Mouse (Mus musculus): Measurements from ENCODE around the gene Spata32. TPM values are rescaled to one million over a fixed set of nuclear protein-coding genes. Genes with fewer than 3 reads are reported as not detected.
A peak's percentile ranks its signal among the peaks of the same experiment; 100 is the strongest.

Gene Spata32
- total and polyA plus RNA-seq, 3 experiments: not detected

GRCm38 (mm10) chr11:103215355-103215754, 2.9 kb downstream of the Spata32 start:
- dilution Hi-C loops (cut with MboI; ENCODE audit: extremely low pct_ligation_motif_present, extremely low pct_unique_long_range_greater_than_20kb, low sequenced_read_pairs) (no loop called here), in situ Hi-C loops (cut with MboI; ENCODE audit: low pct_ligation_motif_present, low pct_unique_long_range_greater_than_20kb, low sequenced_read_pairs) (no loop called here)
- Histone ChIP-seq H3K4me3 (replicated peaks in 1 of 3; ENCODE audit: low read depth in 2 of 3, low read length in 2 of 3, poor library complexity in 1 of 3) (no peak overlapping the region), H3K27ac (ENCODE audit: insufficient read depth, low read depth) (no peak overlapping the region), H3K79me2 (replicated peaks; ENCODE audit: control insufficient read depth, extremely low read depth, insufficient read depth, poor library complexity, severe bottlenecking) (no peaks in the 10 kb centered on the region), H3K9ac (ENCODE audit: insufficient read depth, low read depth) (no peak overlapping the region), H3K36me3 (replicated peaks in 1 of 2; ENCODE audit: control insufficient read depth in 1 of 2, insufficient read depth in 1 of 2, low read length in 1 of 2) (peaks cover 12 to 16% of the 10 kb centered on the region in 2 experiments), H3K4me1 (ENCODE audit: control insufficient read depth in 1 of 2, insufficient read depth in 2 of 2) (no peaks in the 10 kb centered on the region), H3K4me2 (ENCODE audit: insufficient read depth, low read depth, poor library complexity, severe bottlenecking) (no peak overlapping the region), H3K27me3 (replicated peaks) (no peaks in the 10 kb centered on the region), H3K9me3 (replicated peaks; ENCODE audit: low read length) (peaks cover 10% of the 10 kb centered on the region)
- no peak for DNase-seq (ENCODE audit: extremely low read depth)
- no peak for TF ChIP-seq MEF2A (IDR thresholded peaks at IDR 0.05; ENCODE audit: borderline replicate concordance, low read depth, low read length)
- no peak for TF ChIP-seq ELF1 (IDR thresholded peaks at IDR 0.05; ENCODE audit: low read depth, low read length)
- no peak for TF ChIP-seq EP300 (IDR thresholded peaks at IDR 0.05; ENCODE audit: low read length)
- no peak for TF ChIP-seq MAFK (IDR thresholded peaks at IDR 0.05; ENCODE audit: insufficient replicate concordance, low read length)
- no peak for TF ChIP-seq ZKSCAN1 (IDR thresholded peaks at IDR 0.05; ENCODE audit: borderline replicate concordance, low read depth, low read length)
- TF ChIP-seq CTCF (conservative IDR thresholded peaks at IDR 0.05 in 1 of 2, IDR thresholded peaks at IDR 0.05 in 1 of 2; ENCODE audit: low read depth in 2 of 2, low read length in 2 of 2): no peak

- peaks cover 0 to 2% of the 10 kb centered on the region in 2 experiments for H3K36me3 ChIP-seq (replicated peaks in 1 of 2; ENCODE audit: control insufficient read depth in 1 of 2, insufficient read depth in 1 of 2, low read length in 1 of 2)
- H3K27ac ChIP-seq (ENCODE audit: insufficient read depth, low read depth): no peak overlapping the region
- no peaks in the 10 kb centered on the region for H3K27me3 ChIP-seq (replicated peaks)
- dilution Hi-C loops (cut with MboI; ENCODE audit: extremely low pct_ligation_motif_present, extremely low pct_unique_long_range_greater_than_20kb, low sequenced_read_pairs): no loop called here
- H3K4me1 ChIP-seq (ENCODE audit: control insufficient read depth in 1 of 2, insufficient read depth in 2 of 2): 0 out of 4 replicates have a peak, but pooled peaks cover 0 to 6% of the 10 kb centered on the region in 2 experiments
- no peak overlapping the region for H3K4me3 ChIP-seq (replicated peaks in 1 of 3; ENCODE audit: low read depth in 2 of 3, low read length in 2 of 3, poor library complexity in 1 of 3)
- in situ Hi-C loops (cut with MboI; ENCODE audit: low pct_ligation_motif_present, low pct_unique_long_range_greater_than_20kb, low sequenced_read_pairs): no loop called here
- TF ChIP-seq SMC3 (IDR thresholded peaks at IDR 0.05; ENCODE audit: low read depth, low read length): peak; percentile 15; the same call in 1 of the 2 replicates
- TF ChIP-seq MAZ (IDR thresholded peaks at IDR 0.05; ENCODE audit: low read depth, low read length): no peak
- no peak for TF ChIP-seq JUND (conservative IDR thresholded peaks at IDR 0.05; ENCODE audit: low read depth, low read length)
- peak; percentile 21 to 49; a peak in 1 of 4 replicates for TF ChIP-seq CTCF (conservative IDR thresholded peaks at IDR 0.05 in 1 of 2, IDR thresholded peaks at IDR 0.05 in 1 of 2; ENCODE audit: low read depth in 2 of 2, low read length in 2 of 2)
- TF ChIP-seq RCOR1 (conservative IDR thresholded peaks at IDR 0.05; ENCODE audit: low read depth, low read length): no peak
- TF ChIP-seq MXI1 (IDR thresholded peaks at IDR 0.05; ENCODE audit: low read depth, low read length): no peak
- H3K4me2 ChIP-seq (ENCODE audit: insufficient read depth, low read depth, poor library complexity, severe bottlenecking): no peak overlapping the region
- no peak for DNase-seq (ENCODE audit: extremely low read depth)
- H3K9me3 ChIP-seq (replicated peaks; ENCODE audit: low read length): peaks cover 10% of the 10 kb centered on the region
- H3K79me2 ChIP-seq (replicated peaks; ENCODE audit: control insufficient read depth, extremely low read depth, insufficient read depth, poor library complexity, severe bottlenecking): no peaks in the 10 kb centered on the region
- H3K9ac ChIP-seq (ENCODE audit: insufficient read depth, low read depth): no peak overlapping the region
These were observed 4.5 kb downstream of the Spata32 start for GRCm38 (mm10) chr11:103213712-103214111.

- no peak overlapping the region for H3K27ac ChIP-seq (ENCODE audit: insufficient read depth, low read depth)
- H3K4me2 ChIP-seq (ENCODE audit: insufficient read depth, low read depth, poor library complexity, severe bottlenecking): no peak overlapping the region
- in situ Hi-C loops (cut with MboI; ENCODE audit: low pct_ligation_motif_present, low pct_unique_long_range_greater_than_20kb, low sequenced_read_pairs): no loop called here
- dilution Hi-C loops (cut with MboI; ENCODE audit: extremely low pct_ligation_motif_present, extremely low pct_unique_long_range_greater_than_20kb, low sequenced_read_pairs): no loop called here
- H3K9ac ChIP-seq (ENCODE audit: insufficient read depth, low read depth): no peak overlapping the region
- no peaks in the 10 kb centered on the region for H3K79me2 ChIP-seq (replicated peaks; ENCODE audit: control insufficient read depth, extremely low read depth, insufficient read depth, poor library complexity, severe bottlenecking)
- no peaks in the 10 kb centered on the region for H3K27me3 ChIP-seq (replicated peaks)
- no peak overlapping the region for H3K4me3 ChIP-seq (replicated peaks in 1 of 3; ENCODE audit: low read depth in 2 of 3, low read length in 2 of 3, poor library complexity in 1 of 3)
- no peaks in the 10 kb centered on the region for H3K36me3 ChIP-seq (replicated peaks in 1 of 2; ENCODE audit: control insufficient read depth in 1 of 2, insufficient read depth in 1 of 2, low read length in 1 of 2)
- 0 out of 4 replicates have a peak, but pooled peaks cover 0 to 6% of the 10 kb centered on the region in 2 experiments for H3K4me1 ChIP-seq (ENCODE audit: control insufficient read depth in 1 of 2, insufficient read depth in 2 of 2)
- H3K9me3 ChIP-seq (replicated peaks; ENCODE audit: low read length): peaks cover 10% of the 10 kb centered on the region
- TF ChIP-seq IRF4 (IDR thresholded peaks at IDR 0.05; ENCODE audit: low read depth, low read length) (no peak), GABPA (IDR thresholded peaks at IDR 0.05; ENCODE audit: insufficient replicate concordance, low read depth, low read length) (no peak), JUND (conservative IDR thresholded peaks at IDR 0.05; ENCODE audit: low read depth, low read length) (no peak), JUN (IDR thresholded peaks at IDR 0.05; ENCODE audit: insufficient read depth, low read depth, low read length) (no peak), MAFK (IDR thresholded peaks at IDR 0.05; ENCODE audit: insufficient replicate concordance, low read length) (no peak), BHLHE40 (IDR thresholded peaks at IDR 0.05; ENCODE audit: low read depth, low read length) (no peak), USF1 (IDR thresholded peaks at IDR 0.05; ENCODE audit: low read depth, low read length) (no peak)
- DNase-seq (ENCODE audit: extremely low read depth): no peak
These were observed 7.9 kb downstream of the Spata32 start for GRCm38 (mm10) chr11:103210291-103210690.

Measured in CH12.LX (cell line).